Mouse (Mus musculus): ENCODE results near the gene Clcc1. TPM values are rescaled to one million over a fixed set of nuclear protein-coding genes. Genes with fewer than 3 reads are reported as not detected.

The Clcc1 gene
- total RNA-seq, 2 experiments from 2014 or later = 27.6 to 37.6 TPM

GRCm38 (mm10) chr3:108699786-108700185 lies 46.1 kb downstream of the Clcc1 start:
- DNase-seq (ENCODE audit: low spot score in 2 of 2) = no peak

- DNase-seq (ENCODE audit: low spot score in 2 of 2) = no peak
Measured at GRCm38 (mm10) chr3:108701256-108701655, 47.5 kb downstream of the Clcc1 start.

DNA sequence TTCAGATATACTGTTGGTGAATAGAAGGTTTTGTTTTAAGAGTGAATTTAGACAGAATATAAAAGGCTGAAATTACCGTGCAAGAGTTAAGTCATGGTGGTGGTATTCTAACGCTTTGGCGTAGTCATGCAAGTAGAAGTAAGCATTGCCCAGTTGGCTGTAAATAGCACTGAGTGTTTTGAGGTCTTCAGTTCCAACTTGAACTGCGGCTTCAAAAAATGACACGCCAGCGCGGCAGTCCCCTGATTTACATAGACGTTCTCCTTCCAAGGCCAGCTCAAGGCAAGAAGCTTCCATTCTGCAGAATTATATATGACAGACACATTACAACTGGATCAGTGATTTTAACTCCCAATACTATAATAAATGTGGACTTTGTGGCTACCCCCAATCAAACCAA lies 49.1 kb downstream of the Clcc1 start:
- no peak for DNase-seq (ENCODE audit: low spot score in 2 of 2)

- DNase-seq (ENCODE audit: low spot score in 2 of 2) = no peak
Measured at GRCm38 (mm10) chr3:108711296-108711695, 57.6 kb downstream of the Clcc1 start.

DNA sequence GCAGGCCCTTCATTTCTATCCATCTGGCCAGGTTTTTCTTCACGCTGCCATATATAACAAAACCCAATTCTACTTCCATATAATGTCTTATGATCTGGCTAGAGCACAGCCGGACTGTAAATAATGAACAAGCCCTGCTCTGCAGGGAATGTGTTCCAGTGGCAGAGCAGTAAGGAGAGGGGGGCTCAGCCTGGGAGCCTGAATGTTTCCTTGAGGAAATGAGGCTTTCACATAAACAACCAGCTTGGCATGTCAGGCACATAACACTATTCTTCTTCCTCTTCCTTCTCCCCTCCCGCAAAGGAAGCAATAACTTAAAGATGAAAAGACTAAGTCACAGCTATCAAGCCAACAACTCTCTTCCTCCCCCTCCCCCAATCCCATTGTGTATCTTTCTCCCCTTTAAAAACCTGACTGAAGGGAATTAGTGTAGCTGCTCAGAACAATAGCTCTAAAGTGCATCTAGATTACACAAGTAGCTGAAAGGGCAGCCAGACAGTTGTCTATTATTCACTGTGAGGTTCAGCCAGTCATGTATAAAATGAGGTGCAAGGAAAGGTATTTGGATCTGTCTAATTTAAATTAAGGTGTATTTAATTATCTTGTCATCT lies 59.5 kb downstream of the Clcc1 start:
- no peak for DNase-seq (ENCODE audit: low spot score in 2 of 2)

GRCm38 (mm10) chr3:108714837-108715236 lies 61.1 kb downstream of the Clcc1 start:
- DNase-seq (ENCODE audit: low spot score in 2 of 2) = no peak

DNA sequence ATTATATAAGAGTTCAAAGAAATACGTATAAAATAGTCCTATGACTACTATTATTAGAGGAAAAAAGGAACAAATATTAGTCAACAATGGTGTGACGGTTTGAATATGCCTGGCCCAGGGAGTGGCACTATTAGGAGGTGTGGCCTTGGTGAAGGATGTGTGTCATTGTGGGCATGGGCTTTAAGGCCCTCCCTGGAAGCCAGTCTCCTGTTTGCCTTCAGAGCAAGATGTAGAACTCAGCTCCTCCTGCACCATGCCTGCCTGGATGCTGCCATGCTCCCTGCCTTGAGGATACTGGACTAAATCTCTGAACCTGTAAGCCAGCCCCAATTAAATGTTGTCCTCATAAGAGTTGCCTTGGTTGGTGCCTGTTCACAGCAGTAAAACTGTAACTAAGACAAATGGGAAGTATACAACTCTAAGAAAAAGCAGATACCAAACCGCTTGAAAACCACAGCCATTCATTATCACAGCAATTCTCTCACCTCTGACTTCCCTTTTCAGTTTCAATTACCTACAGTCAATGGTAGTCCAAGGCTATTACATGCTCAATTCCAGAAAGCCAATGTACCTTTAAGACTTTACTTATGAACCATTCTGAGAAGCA lies 64.3 kb downstream of the Clcc1 start:
- no peak for DNase-seq (ENCODE audit: low spot score in 2 of 2)

DNA sequence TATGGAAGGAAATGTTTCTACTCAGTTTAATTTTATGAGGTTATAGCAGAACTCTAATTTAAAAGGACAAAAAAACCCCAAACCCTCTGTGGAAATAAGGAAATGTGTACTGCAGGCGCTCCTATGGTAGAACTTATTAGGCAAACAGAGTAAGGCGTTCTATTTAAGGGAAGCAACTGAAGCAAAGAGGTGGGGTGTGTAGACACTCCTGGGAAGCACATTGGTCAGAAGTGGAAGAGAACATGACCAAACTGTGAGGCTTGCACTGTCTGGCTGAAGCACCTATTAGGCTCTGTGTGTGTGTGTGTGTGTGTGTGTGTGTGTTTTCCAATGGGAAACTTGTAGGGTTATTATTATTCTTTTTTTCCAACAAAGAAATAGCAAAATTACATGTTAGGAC lies 65.6 kb downstream of the Clcc1 start:
- no peak for DNase-seq (ENCODE audit: low spot score in 2 of 2)

DNA sequence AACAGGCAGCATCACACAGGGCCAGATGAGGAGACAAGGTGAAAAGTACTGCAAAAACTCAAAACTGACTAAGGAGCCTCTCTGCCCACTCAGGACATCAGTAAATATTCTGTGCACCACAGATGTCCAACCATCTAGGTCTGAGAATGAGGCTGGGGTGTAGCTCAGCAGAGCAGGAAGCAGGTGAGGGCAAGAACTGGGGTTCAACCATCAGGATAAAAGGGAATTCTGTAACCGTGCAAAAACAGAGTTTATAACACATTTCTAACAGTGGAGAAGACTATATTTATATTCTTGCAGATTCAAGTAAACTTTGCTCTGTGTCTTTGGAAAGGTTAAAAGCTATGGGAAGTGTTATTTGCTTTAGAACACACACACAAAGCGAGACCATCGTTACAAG lies 66.0 kb downstream of the Clcc1 start:
- no peak for DNase-seq (ENCODE audit: low spot score in 2 of 2)

- peak; percentile 31 to 37 for DNase-seq (ENCODE audit: low spot score in 2 of 2)
Measured at GRCm38 (mm10) chr3:108721076-108721991, 67.6 kb downstream of the Clcc1 start.

DNA sequence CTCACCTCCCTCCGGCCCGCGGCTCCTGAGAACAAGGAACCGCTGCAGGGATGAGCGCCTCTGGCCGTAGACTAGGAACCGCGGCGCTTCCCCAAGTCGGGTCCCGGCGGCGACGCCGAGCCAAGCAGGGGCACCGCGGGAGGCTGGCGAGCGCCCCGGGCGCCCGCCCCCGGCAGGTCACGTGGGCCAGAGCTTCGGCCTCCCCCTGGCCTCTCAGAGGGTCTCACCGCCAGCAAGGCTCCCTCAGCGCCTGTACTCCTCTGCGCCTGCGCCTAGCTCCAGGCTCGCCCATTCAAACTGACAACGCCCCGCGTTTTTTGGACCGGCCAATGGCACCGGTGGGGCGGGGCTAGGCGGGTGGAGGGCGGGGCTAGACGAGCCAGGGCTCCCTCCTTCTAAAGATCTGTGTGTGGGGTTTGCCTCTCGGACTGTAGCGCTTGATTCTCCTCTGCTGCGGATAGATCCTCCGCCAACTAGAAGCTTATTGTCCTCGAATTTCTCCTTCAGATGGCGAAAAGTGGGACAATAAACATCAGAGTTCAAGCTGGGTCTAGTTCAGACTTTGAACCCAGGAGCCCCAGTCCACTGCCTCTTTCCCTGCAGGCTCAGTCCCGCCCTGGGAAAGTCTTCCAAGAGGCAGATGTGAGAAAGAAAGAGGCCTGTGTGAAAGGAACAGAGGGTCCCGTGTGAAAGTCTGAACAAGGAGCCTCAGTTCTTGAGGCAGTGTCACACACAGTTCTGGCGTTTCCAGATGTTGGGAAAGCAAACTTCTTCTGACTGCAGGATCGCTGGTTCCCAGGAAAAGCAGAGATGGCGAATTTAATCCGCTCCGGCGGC lies 68.5 kb downstream of the Clcc1 start, which contains the start of gene Gpsm2:
Gene Gpsm2 (minus strand): TSS at position 274 of the 837 bp plus-strand sequence.
- peak; percentile 91 to 94 for DNase-seq (ENCODE audit: low spot score in 2 of 2)

- no peak for DNase-seq (ENCODE audit: low spot score in 2 of 2)
Measured at GRCm38 (mm10) chr3:108726413-108726812, 72.7 kb downstream of the Clcc1 start.

- no peak for DNase-seq (ENCODE audit: low spot score in 2 of 2)
Measured at GRCm38 (mm10) chr3:108727344-108727743, 73.6 kb downstream of the Clcc1 start.

GRCm38 (mm10) chr3:108727776-108728175 lies 74.1 kb downstream of the Clcc1 start:
- no peak for DNase-seq (ENCODE audit: low spot score in 2 of 2)

Other genes starting within 250 kb of the Clcc1 start
- 1 to 10 TPM; 4.4 to 7.0 TPM for gene Celsr2, start 238.4 kb upstream of the Clcc1 start, total RNA-seq (2021)
- 100 to 1,000 TPM; 168 to 202 TPM for gene Sars, start 208.7 kb upstream of the Clcc1 start, total RNA-seq (2021)
- gene 1700013F07Rik, start 119.8 kb upstream of the Clcc1 start, total RNA-seq (2021) = not detected
- gene 5330417C22Rik, start 117.4 kb upstream of the Clcc1 start, total RNA-seq (2021) = 1 to 10 TPM; 1.8 to 4.0 TPM
- 10 to 100 TPM; 55.7 to 59.4 TPM for gene Tmem167b, start 91.4 kb upstream of the Clcc1 start, total RNA-seq (2021)
- gene Taf13, start 82.2 kb upstream of the Clcc1 start, total RNA-seq (2021) = 10 to 100 TPM; 29.2 to 30.5 TPM
- gene Wdr47, start 62.6 kb upstream of the Clcc1 start, total RNA-seq (2021) = 10 to 100 TPM in 1 of 2 experiments, 1 to 10 TPM in 1; 8.3 to 11.0 TPM
- gene Gpsm2, start 68.4 kb downstream of the Clcc1 start, total RNA-seq (2021) = 1 to 10 TPM; 1.1 to 2.8 TPM
- not detected for gene Aknad1, start 85.7 kb downstream of the Clcc1 start, total RNA-seq (2021)
- 10 to 100 TPM; 42.0 to 74.7 TPM for gene Stxbp3, start 186.6 kb downstream of the Clcc1 start, total RNA-seq (2021)
- gene Fndc7, start 236.1 kb downstream of the Clcc1 start, total RNA-seq (2021) = under 1 TPM; 0.43 to 0.74 TPM